Mouse (Mus musculus) intestine, embryonic 15.5 days (tissue): ENCODE results near the gene Tbx3. TPM values are rescaled to one million over a fixed set of nuclear protein-coding genes. Genes with fewer than 3 reads are reported as not detected.

ENCODE experiments used
- ATAC-seq: fragments of 200-750 bp; cut with Nextera tagmentation; 2 replicates; pipeline ENCODE4 v1.8.0; 2017; ENCODE audit warnings: moderate TSS enrichment, moderate library complexity
- H3K27ac ChIP-seq: fragments of 300-500 bp; sonication (generic); 2 replicates; pipeline ENCODE4 v1.5.1; 2015; ENCODE audit warnings: mild to moderate bottlenecking, inconsistent platforms
- H3K27me3 ChIP-seq: fragments of 300-500 bp; sonication (generic); replicated peaks from 2 replicates; pipeline ENCODE4 v1.6.1; 2015; ENCODE audit warnings: inconsistent platforms
- H3K36me3 ChIP-seq: fragments of 300-500 bp; sonication (generic); 2 replicates; pipeline ENCODE4 v1.6.1; 2015; ENCODE audit warnings: inconsistent platforms
- H3K4me1 ChIP-seq: fragments of 300-500 bp; sonication (generic); replicated peaks from 2 replicates; pipeline ENCODE4 v1.6.1; 2015; ENCODE audit warnings: inconsistent platforms
- H3K4me2 ChIP-seq: fragments of 300-500 bp; sonication (generic); replicated peaks from 2 replicates; pipeline ENCODE4 v1.6.1; 2015; ENCODE audit warnings: mild to moderate bottlenecking, inconsistent platforms
- H3K4me3 ChIP-seq: fragments of 300-500 bp; sonication (generic); replicated peaks from 2 replicates; pipeline ENCODE4 v1.5.1; 2015; ENCODE audit warnings: inconsistent platforms
- H3K9ac ChIP-seq: fragments of 300-500 bp; sonication (generic); 2 replicates; pipeline ENCODE4 v1.6.1; 2015; ENCODE audit warnings: inconsistent platforms
- H3K9me3 ChIP-seq: fragments of 300-500 bp; sonication (generic); 2 replicates; pipeline ENCODE4 v1.6.1; 2016; ENCODE audit warnings: inconsistent platforms
- WGBS: fragments of 180-500 bp; shearing (Covaris S2); methylation state at CpG from one replicate; pipeline ENCODE4 v1.1.7; 2015; 5-methylcytosine and 5-hydroxymethylcytosine counted together
- polyA plus RNA-seq: library from polyadenylated mRNA; unstranded; fragments of >200 nt; fragmentation: Nextera tagmentation; extraction: Ambion mirVana; gene quantifications from 2 replicates; pipeline ENCODE4 v1.2.1, GENCODE M21; 2015

Gene Tbx3
- polyA plus RNA-seq, 1 experiment from 2014 or later = 44.9 TPM

DNA sequence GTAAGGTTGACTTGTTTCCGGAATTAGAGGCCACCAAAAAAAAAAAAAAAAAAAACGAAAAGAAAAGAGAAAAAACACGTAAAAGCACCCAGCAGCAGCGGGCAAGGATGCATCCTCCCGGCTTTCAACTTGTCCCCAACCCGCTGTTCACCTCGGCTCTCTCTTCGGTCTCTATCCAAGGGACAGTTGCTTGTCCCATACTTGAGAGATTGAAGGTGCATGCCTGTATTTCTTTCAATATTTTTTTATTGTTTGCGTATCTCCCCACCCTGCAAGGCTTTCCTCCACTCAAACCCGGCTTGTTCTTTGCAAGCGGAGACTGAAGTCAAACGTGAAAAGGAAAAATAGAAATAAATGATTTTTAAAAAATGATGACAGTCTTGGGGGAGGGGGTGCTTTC, 7.7 kb upstream of the Tbx3 start:
- no peak overlapping the region for H3K4me2 ChIP-seq
- no peak for ATAC-seq
- no peak overlapping the region for H3K27ac ChIP-seq
- peaks cover 72% of the 10 kb centered on the region for H3K27me3 ChIP-seq
- no peaks in the 10 kb centered on the region for H3K36me3 ChIP-seq
- WGBS = 18% methylated on average over 12 of the region's 12 CpGs
- no peak overlapping the region for H3K4me3 ChIP-seq
- H3K4me1 ChIP-seq = peaks cover under 1% of the 10 kb centered on the region; the same call in 1 of the 2 replicates
- no peaks in the 10 kb centered on the region for H3K9me3 ChIP-seq
- H3K9ac ChIP-seq = no peak overlapping the region

DNA sequence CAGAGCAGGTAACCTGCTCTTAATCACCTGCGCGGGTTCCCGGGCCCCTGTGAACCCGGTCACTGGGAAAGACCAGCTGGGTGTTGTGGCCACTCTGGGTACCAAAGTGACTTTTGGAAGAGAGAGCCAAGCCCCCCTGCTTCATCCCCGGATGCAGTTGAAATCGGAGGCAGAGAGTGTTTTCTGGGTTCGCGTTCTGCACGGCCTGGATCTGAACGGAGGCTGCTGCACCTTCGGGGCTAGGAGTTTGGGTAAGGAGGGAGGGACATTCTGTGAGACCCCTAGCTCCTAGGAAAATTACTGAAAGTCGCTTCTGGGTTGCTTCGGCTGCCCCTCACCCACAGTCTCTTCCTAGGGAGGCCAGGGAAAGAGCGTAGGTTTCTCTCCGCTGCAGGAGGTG, 7.2 kb upstream of the Tbx3 start:
- H3K9me3 ChIP-seq = no peaks in the 10 kb centered on the region
- no peak overlapping the region for H3K9ac ChIP-seq
- ATAC-seq = no peak

GRCm38 (mm10) chr5:119663747-119664146, 6.7 kb upstream of the Tbx3 start:
- H3K27ac ChIP-seq = no peak overlapping the region
- no peak for ATAC-seq
- H3K27me3 ChIP-seq = peaks cover 69% of the 10 kb centered on the region
- no peaks in the 10 kb centered on the region for H3K9me3 ChIP-seq
- H3K36me3 ChIP-seq = no peaks in the 10 kb centered on the region
- H3K4me1 ChIP-seq = peaks cover 10% of the 10 kb centered on the region
- no peak overlapping the region for H3K4me2 ChIP-seq
- no peak overlapping the region for H3K4me3 ChIP-seq
- 55% methylated on average over 5 of the region's 5 CpGs for WGBS
- no peak overlapping the region for H3K9ac ChIP-seq

More for the DNA sequence above, 7.2 kb upstream of the Tbx3 start:
- Histone ChIP-seq H3K4me1 (peaks cover 6% of the 10 kb centered on the region), H3K4me3 (0 out of 2 replicates have a peak overlapping the region, but pooled peaks have one; percentile 1), H3K27me3 (peaks cover 72% of the 10 kb centered on the region), H3K4me2 (0 out of 2 replicates have a peak overlapping the region, but pooled peaks have one; percentile 17), H3K36me3 (no peaks in the 10 kb centered on the region), H3K27ac (no peak overlapping the region)
- 15% methylated on average over 15 of the region's 15 CpGs for WGBS

DNA sequence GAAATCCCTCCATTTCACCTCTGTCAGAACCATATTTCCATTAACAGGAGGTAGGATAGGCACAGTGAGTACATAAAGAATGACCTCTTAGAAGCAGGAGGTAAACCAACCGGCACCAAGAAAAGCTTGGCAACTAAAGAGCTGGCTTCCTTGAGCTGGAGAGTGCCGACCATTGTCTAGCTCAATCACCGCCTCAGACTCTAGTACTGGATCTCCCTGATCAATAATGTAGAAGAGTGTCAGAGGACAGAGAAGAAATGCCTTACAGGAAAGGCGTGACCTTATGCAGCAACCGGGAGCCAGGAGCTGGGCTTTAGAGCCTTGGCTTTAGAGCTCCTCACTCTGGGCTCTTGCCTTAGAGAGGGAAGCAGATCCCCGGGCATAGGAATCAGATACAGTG, 4.7 kb upstream of the Tbx3 start:
- 59% methylated on average over 6 of the region's 6 CpGs for WGBS
- H3K27me3 ChIP-seq = peaks cover 54% of the 10 kb centered on the region
- no peak for ATAC-seq

GRCm38 (mm10) chr5:119667356-119667940, 3.0 kb upstream of the Tbx3 start:
- Histone ChIP-seq H3K4me2 (no peak overlapping the region), H3K4me3 (no peak overlapping the region), H3K27me3 (peaks cover 44% of the 10 kb centered on the region), H3K36me3 (no peaks in the 10 kb centered on the region), H3K9ac (no peak overlapping the region), H3K9me3 (no peaks in the 10 kb centered on the region), H3K4me1 (peaks cover 24% of the 10 kb centered on the region), H3K27ac (0 out of 2 replicates have a peak overlapping the region, but pooled peaks have one; percentile 11)
- 52% methylated on average over 13 of the region's 13 CpGs for WGBS
- ATAC-seq = no peak

More for the DNA sequence above, 4.7 kb upstream of the Tbx3 start:
- no peak overlapping the region for H3K4me3 ChIP-seq
- no peak overlapping the region for H3K9ac ChIP-seq
- H3K9me3 ChIP-seq = no peaks in the 10 kb centered on the region
- H3K36me3 ChIP-seq = no peaks in the 10 kb centered on the region
- peaks cover 24% of the 10 kb centered on the region for H3K4me1 ChIP-seq
- H3K4me2 ChIP-seq = no peak overlapping the region
- H3K27ac ChIP-seq = no peak overlapping the region

GRCm38 (mm10) chr5:119668191-119668912, 2.1 kb upstream of the Tbx3 start:
- H3K4me2 ChIP-seq = peak overlapping the region; percentile 92
- no peaks in the 10 kb centered on the region for H3K9me3 ChIP-seq
- H3K27ac ChIP-seq = peak overlapping the region; percentile 58; the same call in 1 of the 2 replicates
- 0 out of 2 replicates have a peak overlapping the region, but pooled peaks have one; percentile 10 for H3K4me3 ChIP-seq
- no peaks in the 10 kb centered on the region for H3K36me3 ChIP-seq
- WGBS = 36% methylated on average over 34 of the region's 34 CpGs
- 0 out of 2 replicates have a peak overlapping the region, but pooled peaks have one; percentile 60 for H3K9ac ChIP-seq
- peaks cover 24% of the 10 kb centered on the region for H3K4me1 ChIP-seq
- ATAC-seq = no peak
- peaks cover 41% of the 10 kb centered on the region for H3K27me3 ChIP-seq

DNA sequence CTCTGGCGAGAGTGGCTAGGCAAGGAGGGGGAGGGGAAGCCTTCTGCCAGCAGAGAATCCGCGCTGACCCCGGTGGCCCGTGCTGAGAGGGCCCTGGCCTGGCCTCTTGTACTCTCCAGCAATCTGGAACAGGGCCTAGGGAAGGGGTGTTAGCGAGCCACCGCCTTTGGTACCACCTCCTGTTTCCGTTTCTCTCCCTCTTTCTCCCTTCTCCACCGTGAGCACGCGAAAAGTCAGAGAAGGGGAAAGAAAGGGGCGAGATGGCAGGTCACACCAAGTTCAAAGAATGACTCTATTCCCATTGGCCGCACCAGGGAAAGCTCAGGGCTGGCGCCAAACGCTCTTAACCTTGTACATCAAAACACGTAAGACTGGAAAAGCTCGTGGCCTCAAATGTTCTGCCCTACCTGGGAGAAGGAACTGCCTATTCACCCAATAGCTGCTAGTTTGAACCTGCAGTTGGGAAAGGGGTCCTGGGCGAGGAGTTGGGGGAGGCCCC, 1.5 kb upstream of the Tbx3 start:
- no peak for ATAC-seq
- WGBS = 31% methylated on average over 17 of the region's 18 CpGs
- Histone ChIP-seq H3K9ac (0 out of 2 replicates have a peak overlapping the region, but pooled peaks have one; percentile 60), H3K4me1 (peaks cover 24% of the 10 kb centered on the region), H3K36me3 (no peaks in the 10 kb centered on the region), H3K4me2 (peak overlapping the region; percentile 92), H3K9me3 (no peaks in the 10 kb centered on the region), H3K27ac (peak overlapping the region; percentile 58), H3K27me3 (peaks cover 35% of the 10 kb centered on the region), H3K4me3 (0 out of 2 replicates have a peak overlapping the region, but pooled peaks have one; percentile 10)

GRCm38 (mm10) chr5:119669741-119670565, 516 bp upstream of the Tbx3 start:
- WGBS = 2% methylated on average over 60 of the region's 61 CpGs

DNA sequence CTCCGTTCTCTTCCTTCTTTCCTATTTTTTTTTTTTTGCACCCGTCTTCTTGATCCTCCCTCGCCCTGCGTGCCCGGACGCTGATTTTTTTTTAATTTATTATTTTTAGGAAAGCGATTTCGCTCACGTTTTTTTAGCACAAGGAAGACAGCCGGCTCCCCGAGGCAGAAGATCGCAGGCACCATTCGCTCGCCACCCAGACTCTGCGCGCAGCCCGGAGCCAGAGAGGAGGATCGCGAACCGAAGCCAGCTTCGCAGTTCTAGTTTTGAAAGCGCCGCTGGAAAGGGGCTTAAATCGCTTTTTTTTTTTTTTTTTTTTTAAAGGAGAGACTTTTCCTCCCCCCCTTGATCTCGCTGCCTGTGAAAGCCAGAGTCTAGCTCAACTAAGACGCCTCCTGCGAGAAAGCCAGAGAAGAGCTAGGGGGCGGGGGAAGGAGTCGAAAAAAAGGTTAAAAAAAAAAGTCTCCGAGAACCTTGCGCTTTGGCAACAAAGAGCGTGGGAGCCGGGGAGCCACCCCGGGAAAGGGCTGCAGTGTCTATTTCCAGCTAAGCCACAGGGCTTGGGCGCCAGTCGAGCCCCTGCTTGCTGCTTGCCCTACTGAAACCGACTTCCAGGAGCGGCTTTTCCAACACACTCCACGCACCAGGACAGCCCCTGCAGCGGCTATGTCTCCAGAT, 794 bp downstream of the Tbx3 start:
- peak overlapping the region; percentile 100 for H3K27ac ChIP-seq
- H3K4me3 ChIP-seq = peak overlapping the region; percentile 58
- H3K36me3 ChIP-seq = no peaks in the 10 kb centered on the region
- WGBS = under 1% methylated on average over 40 of the region's 40 CpGs
- H3K4me1 ChIP-seq = peaks cover 27% of the 10 kb centered on the region
- no peaks in the 10 kb centered on the region for H3K9me3 ChIP-seq
- peak overlapping the region; percentile 92 for H3K4me2 ChIP-seq
- peaks cover 18% of the 10 kb centered on the region for H3K27me3 ChIP-seq
- no peak for ATAC-seq
- H3K9ac ChIP-seq = peak overlapping the region; percentile 86

More at GRCm38 (mm10) chr5:119669741-119670565, 516 bp upstream of the Tbx3 start:
- H3K4me1 ChIP-seq = peaks cover 27% of the 10 kb centered on the region
- peak overlapping the region; percentile 92 for H3K4me2 ChIP-seq
- H3K9ac ChIP-seq = peak overlapping the region; percentile 60
- no peaks in the 10 kb centered on the region for H3K36me3 ChIP-seq
- no peaks in the 10 kb centered on the region for H3K9me3 ChIP-seq
- H3K27ac ChIP-seq = peak overlapping the region; percentile 100
- H3K27me3 ChIP-seq = peaks cover 26% of the 10 kb centered on the region
- no peak for ATAC-seq
- peak overlapping the region; percentile 58 for H3K4me3 ChIP-seq

DNA sequence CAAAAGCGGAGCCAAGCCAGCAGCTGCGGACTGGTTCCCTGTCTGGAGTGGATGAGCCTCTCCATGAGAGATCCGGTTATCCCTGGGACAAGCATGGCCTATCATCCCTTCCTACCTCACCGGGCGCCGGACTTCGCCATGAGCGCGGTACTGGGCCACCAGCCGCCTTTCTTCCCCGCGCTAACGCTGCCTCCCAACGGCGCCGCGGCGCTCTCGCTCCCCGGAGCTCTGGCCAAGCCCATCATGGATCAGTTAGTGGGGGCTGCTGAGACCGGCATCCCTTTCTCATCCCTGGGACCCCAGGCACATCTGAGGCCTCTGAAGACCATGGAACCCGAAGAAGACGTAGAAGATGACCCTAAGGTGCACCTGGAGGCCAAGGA, 1.5 kb downstream of the Tbx3 start:
- Histone ChIP-seq H3K36me3 (no peaks in the 10 kb centered on the region), H3K4me1 (peaks cover 27% of the 10 kb centered on the region), H3K27me3 (peaks cover 13% of the 10 kb centered on the region; the same call in 1 of the 2 replicates), H3K27ac (peak overlapping the region; percentile 100), H3K4me3 (peak overlapping the region; percentile 58), H3K9me3 (no peaks in the 10 kb centered on the region), H3K4me2 (peak overlapping the region; percentile 92), H3K9ac (peak overlapping the region; percentile 86)
- WGBS = under 1% methylated on average over 23 of the region's 23 CpGs
- ATAC-seq = no peak

GRCm38 (mm10) chr5:119672348-119672983, 2.0 kb downstream of the Tbx3 start:
- peaks cover 8% of the 10 kb centered on the region; the same call in 1 of the 2 replicates for H3K27me3 ChIP-seq
- peaks cover 27% of the 10 kb centered on the region for H3K4me1 ChIP-seq
- ATAC-seq = no peak
- H3K9ac ChIP-seq = peak overlapping the region; percentile 86
- peak overlapping the region; percentile 58 for H3K4me3 ChIP-seq
- peak overlapping the region; percentile 100 for H3K27ac ChIP-seq
- 2% methylated on average over 19 of the region's 19 CpGs for WGBS
- H3K36me3 ChIP-seq = no peaks in the 10 kb centered on the region
- peak overlapping the region; percentile 92 for H3K4me2 ChIP-seq
- H3K9me3 ChIP-seq = no peaks in the 10 kb centered on the region
